Mouse (Mus musculus): ENCODE measurements around the gene Hoxa1.

DNA sequence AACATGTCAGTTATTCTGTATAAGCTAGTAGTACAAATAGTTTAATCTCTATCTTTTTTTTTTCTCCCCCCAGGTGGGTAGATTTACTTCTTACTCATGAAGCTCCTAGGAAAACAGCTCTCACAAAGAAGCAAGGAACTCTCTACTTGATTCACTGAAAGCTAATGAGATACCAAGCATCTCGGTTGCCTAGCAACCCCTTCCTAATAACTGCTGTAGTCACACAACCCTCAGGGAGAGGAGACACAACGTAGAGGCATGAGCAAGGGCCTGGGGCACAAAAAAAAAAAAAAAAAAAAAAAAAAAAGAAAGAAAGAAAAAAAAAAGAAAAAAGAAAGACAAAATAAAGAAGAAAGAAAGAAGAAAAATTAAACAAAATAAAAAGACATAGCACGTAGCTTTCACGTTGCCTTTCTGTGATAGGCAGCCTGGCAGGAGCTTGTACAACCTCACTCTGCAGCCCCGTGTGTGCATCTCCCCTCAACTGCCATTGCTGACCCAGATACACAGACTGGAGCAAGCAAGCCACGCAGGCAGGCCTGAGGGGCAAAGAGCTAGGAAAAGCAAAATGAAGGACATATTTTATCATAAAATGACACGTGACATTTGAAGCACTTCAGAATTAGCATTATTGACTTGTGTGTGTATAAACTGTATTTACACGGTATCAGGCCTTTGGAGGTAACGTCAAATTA, 20.1 kb downstream of the Hoxa1 start:
- TF ChIP-seq USF1 (IDR thresholded peaks at IDR 0.05; ENCODE audit: low read depth) = no peak
- no peak for TF ChIP-seq POLR2A (IDR thresholded peaks at IDR 0.05; ENCODE audit: insufficient read length, low read depth)
- no peak for TF ChIP-seq E2F4 (IDR thresholded peaks at IDR 0.05; ENCODE audit: insufficient read depth)
- no peak for TF ChIP-seq TCF12 (IDR thresholded peaks at IDR 0.05; ENCODE audit: insufficient read depth, poor library complexity, severe bottlenecking)
- TF ChIP-seq CEBPB (IDR thresholded peaks at IDR 0.05; ENCODE audit: insufficient read depth, poor library complexity, severe bottlenecking) = no peak
- TF ChIP-seq MAX (IDR thresholded peaks at IDR 0.05; ENCODE audit: low read depth) = no peak
- TF ChIP-seq MYOD1 (IDR thresholded peaks at IDR 0.05; ENCODE audit: control insufficient read depth in 1 of 3, insufficient read length in 2 of 3, low read depth in 2 of 3) = no peak
- TF ChIP-seq SRF (IDR thresholded peaks at IDR 0.05; ENCODE audit: control insufficient read depth, insufficient read length, low read depth) = no peak
- no peak for TF ChIP-seq POLR2AphosphoS2 (IDR thresholded peaks at IDR 0.05; ENCODE audit: insufficient read length, low read depth)
- TF ChIP-seq TCF3 (IDR thresholded peaks at IDR 0.05; ENCODE audit: insufficient read length, low read depth) = no peak
